Mouse (Mus musculus) cerebellum, adult 9-11 months (tissue): ENCODE measurements around the gene Klhdc8a.
"Not testable (repeated sequence)": the region's sequence is repeated elsewhere in the genome, so short reads cannot be mapped to it uniquely, and the experiment has no call there.

Source experiments
- DNase-seq: peaks from one replicate; pipeline ENCODE4 v3.0.0; 2022

Gene Klhdc8a

DNA sequence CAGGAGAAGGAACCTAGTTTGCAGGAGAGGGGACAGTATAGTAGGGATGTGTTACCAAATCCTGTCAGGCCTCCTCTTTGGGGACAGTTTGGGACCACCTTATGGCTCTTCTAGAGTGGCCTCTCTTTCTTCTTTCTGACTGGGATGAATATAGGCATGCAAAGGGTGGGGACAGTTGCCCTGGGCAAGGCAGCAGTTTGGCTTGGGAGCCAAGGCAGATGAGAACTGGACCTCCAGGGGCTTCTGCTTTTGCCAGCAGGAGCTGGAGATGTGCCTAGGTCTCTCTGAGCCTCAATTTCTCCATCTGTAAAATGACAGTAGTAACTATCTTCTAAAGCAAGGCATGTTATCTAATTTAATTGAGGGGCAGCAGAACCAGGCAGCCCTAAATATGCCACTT lies 48.5 kb downstream of the Klhdc8a start:
- no peak for DNase-seq

DNA sequence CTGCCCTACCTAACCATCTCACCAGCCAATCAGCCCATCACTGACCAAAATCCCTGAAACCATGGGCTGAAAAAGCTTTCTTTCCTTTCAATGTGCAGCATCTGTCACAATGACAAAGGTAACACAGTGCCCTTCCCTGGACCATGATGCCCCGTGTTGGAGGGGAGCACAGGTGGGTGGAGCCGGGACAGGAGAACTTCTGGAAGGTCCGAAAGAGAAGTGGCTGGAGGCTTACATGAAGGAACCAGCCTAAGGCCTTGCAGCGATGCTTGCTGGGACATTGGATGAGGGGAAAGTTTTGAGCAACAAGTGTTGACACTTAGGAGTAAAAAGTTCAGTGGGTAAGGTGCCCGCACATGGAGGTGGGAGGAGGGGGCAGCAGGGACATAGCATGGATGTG lies 50.0 kb downstream of the Klhdc8a start:
- no peak for DNase-seq

GRCm38 (mm10) chr1:132349049-132349448 lies 50.6 kb downstream of the Klhdc8a start:
- DNase-seq, result not testable (repeated sequence)

DNA sequence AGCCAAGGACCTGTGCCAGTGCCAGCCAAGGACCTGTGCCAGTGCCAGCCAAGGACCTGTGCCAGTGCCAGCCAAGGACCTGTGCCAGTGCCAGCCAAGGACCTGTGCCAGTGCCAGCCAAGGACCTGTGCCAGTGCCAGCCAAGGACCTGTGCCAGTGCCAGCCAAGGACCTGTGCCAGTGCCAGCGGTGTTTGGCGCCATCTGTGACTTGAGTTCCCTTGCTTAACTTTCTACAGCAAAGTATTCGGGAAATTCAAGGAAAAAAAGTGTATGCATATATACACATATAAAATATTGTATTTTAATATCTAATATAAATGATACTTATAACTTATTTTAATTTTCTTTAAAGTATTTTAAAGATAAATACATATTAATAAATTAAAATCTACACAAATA lies 51.2 kb downstream of the Klhdc8a start:
- DNase-seq, result not testable (repeated sequence)

GRCm38 (mm10) chr1:132351058-132351457 lies 52.6 kb downstream of the Klhdc8a start:
- DNase-seq, result no peak

DNA sequence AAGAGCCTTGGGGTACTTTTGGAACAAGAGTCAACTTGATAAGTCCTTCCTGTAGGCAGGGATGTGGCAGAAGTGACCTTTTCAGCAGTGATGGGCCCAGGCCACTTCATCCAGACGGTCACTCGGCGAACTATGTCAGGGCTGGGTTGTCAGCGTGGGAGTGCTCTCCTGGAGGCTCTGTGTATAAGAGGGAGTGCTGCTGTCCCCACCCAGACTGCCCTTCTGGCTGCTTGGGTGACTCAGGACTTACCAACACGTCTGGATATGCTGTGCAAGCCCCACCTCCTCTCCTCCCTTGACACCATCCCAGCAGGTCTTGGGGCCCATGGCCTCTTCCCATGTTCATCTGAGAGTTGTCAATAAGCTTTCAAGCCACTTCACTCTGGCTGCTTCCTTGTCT lies 55.0 kb downstream of the Klhdc8a start:
- no peak for DNase-seq

GRCm38 (mm10) chr1:132354234-132354633 lies 55.8 kb downstream of the Klhdc8a start:
- DNase-seq, result no peak

GRCm38 (mm10) chr1:132355162-132355601 lies 56.8 kb downstream of the Klhdc8a start:
- DNase-seq, result no peak

DNA sequence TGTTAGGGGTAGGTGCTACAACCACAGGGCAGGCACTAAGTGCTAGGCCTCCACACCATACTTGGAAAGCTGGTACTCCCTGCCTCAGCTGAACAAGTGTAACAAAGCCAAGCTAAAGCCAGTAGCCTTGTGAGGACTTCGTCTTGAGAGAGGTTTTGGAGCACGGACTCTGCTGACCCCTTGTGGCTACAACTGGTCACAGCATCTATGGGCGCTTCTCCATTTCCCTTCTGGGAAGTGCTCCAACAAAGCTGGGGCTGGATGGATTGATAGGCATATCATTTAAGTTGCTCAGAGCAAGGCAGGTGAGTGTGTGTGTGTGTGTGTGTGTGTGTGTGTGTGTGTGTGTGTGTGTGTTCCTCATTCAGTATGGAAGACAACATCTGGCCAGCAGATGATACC lies 57.4 kb downstream of the Klhdc8a start:
- peak; percentile 87 for DNase-seq

- no peak for DNase-seq
Observed at GRCm38 (mm10) chr1:132356841-132357240, 58.4 kb downstream of the Klhdc8a start.
